Mouse (Mus musculus) lung, embryonic 15.5 days (tissue): ENCODE data around the gene Ppcdc. TPM values are rescaled to one million over a fixed set of nuclear protein-coding genes. Genes with fewer than 3 reads are reported as not detected.

ENCODE experiments used
- ATAC-seq: fragments of 200-750 bp; cut with Nextera tagmentation; 2 replicates; pipeline ENCODE4 v1.8.0; 2017; ENCODE audit warnings: moderate number of reproducible peaks, borderline replicate concordance; ENCODE audit not compliant: low FRiP score, low TSS enrichment; ENCODE audit errors: extremely low read depth
- H3K27ac ChIP-seq: fragments of 300-500 bp; sonication (generic); 2 replicates; pipeline ENCODE4 v1.5.1; 2015; ENCODE audit warnings: moderate library complexity, mild to moderate bottlenecking, inconsistent platforms
- H3K27me3 ChIP-seq: fragments of 300-500 bp; sonication (generic); 2 replicates; pipeline ENCODE4 v1.6.1; 2015; ENCODE audit warnings: inconsistent platforms
- H3K36me3 ChIP-seq: fragments of 300-500 bp; sonication (generic); 2 replicates; pipeline ENCODE4 v1.6.1; 2015; ENCODE audit warnings: inconsistent platforms
- H3K4me1 ChIP-seq: fragments of 300-500 bp; sonication (generic); 2 replicates; pipeline ENCODE4 v1.6.1; 2015; ENCODE audit warnings: inconsistent platforms
- H3K4me2 ChIP-seq: fragments of 300-500 bp; sonication (generic); 2 replicates; pipeline ENCODE4 v1.6.1; 2015; ENCODE audit warnings: inconsistent platforms, mild to moderate bottlenecking, moderate library complexity
- H3K4me3 ChIP-seq: fragments of 300-500 bp; sonication (generic); 2 replicates; pipeline ENCODE4 v1.5.1; 2015; ENCODE audit warnings: mild to moderate bottlenecking, inconsistent platforms
- H3K9ac ChIP-seq: fragments of 300-500 bp; sonication (generic); 2 replicates; pipeline ENCODE4 v1.6.1; 2015; ENCODE audit warnings: inconsistent platforms
- H3K9me3 ChIP-seq: fragments of 300-500 bp; sonication (generic); 2 replicates; pipeline ENCODE4 v1.6.1; 2016; ENCODE audit warnings: inconsistent platforms
- WGBS: fragments of 180-500 bp; shearing (Covaris S2); methylation state at CpG from one replicate; pipeline ENCODE4 v1.1.7; 2015; 5-methylcytosine and 5-hydroxymethylcytosine counted together
- polyA plus RNA-seq: library from polyadenylated mRNA; unstranded; fragments of >200 nt; fragmentation: Nextera tagmentation; extraction: Ambion mirVana; gene quantifications from 2 replicates; pipeline ENCODE4 v1.2.1, GENCODE M21; 2015

Ppcdc gene
- polyA plus RNA-seq, 1 experiment from 2014 or later: 27.5 TPM

DNA sequence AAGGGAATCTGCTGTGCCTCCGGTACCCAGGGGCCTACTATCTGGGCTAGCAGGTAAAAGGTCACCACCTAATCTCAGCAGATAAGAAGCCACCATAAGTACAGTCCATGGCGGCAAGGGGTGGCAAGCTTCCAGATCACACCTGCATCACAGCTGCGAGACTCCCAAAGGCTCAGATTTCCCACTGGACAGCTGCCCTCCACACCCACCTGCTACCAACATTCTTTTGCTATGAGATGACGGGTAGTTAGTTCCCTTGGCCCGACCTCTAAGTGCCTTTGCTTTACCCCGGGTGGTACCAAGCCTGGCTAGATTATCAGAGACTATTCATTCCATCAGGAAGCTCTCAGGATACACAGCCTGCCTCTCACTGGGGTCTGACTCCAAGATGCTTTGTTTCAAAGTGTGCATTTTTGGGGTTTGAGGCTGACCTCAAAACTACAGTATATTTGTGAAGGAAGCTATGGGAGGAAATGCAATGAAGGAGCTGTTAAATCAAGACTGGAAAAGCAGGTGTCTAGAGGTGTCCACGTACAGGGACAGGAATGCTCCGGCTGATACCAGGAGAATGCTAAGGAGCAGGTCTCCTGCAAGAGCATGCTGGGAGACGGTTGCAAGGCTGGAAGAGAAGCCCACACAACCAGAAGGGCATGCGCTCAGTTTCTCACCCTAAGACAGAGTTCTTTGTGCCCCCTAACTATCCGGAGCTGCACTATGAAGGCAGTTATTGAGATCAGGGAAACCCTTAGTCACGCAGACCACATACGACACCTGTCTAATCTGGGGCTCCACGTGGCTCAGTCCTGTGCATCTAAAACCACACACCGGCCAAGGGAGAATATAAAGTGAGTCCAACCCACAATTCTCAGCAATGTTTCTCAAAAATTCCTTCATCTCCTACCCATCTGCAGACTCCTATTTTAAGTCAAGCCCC lies 37.3 kb downstream of the Ppcdc start:
- H3K4me3 ChIP-seq: no peak overlapping the region
- H3K36me3 ChIP-seq: no peaks in the 10 kb centered on the region
- H3K27me3 ChIP-seq: no peaks in the 10 kb centered on the region
- H3K27ac ChIP-seq: no peak overlapping the region
- H3K9ac ChIP-seq: no peak overlapping the region
- H3K4me1 ChIP-seq: no peaks in the 10 kb centered on the region
- H3K9me3 ChIP-seq: no peaks in the 10 kb centered on the region
- ATAC-seq: no peak
- 65% methylated on average over 15 of the region's 15 CpGs for WGBS
- H3K4me2 ChIP-seq: no peak overlapping the region

DNA sequence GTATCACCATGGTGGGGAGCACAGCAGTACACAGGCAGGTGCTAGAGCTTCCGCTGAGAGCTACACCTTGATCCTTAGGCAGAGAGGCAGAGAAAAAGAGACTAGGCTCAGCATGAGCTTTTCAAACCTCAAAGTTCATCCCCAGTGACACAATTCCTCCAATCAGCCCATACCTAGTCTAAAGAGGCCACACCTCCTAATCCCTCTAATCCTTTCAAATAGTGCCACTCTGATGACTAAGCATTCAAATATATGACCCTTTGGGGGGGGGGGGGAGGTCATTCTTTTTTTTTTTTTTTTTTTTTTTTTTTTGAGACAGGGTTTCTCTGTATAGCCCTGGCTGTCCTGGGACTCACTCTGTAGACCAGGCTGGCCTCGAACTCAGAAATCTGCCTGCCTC lies 41.2 kb downstream of the Ppcdc start:
- WGBS: 98% methylated on average over 2 of the region's 2 CpGs
- Histone ChIP-seq H3K4me3 (no peak overlapping the region), H3K9me3 (no peaks in the 10 kb centered on the region), H3K9ac (no peak overlapping the region), H3K4me2 (no peak overlapping the region), H3K27me3 (no peaks in the 10 kb centered on the region), H3K27ac (no peak overlapping the region), H3K36me3 (no peaks in the 10 kb centered on the region), H3K4me1 (no peaks in the 10 kb centered on the region)
- no peak for ATAC-seq

DNA sequence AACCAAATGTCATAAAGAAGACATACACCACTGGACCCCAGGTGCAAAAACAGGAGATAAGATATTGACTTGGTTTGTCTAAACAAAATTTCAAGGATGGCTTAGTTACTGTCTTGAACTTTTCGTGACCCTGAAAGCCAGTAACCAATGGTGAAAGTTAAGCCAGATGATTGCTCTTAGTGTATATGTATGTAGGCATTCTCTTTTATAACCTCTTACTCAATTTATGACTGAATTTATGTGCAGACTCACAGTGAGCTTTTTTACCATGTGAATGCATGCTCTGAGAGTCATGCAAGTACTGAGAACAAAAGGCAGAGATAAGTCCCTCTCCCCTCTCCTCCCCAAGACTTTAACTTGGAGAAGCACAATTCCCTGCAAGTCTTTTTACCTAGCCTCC lies 47.0 kb downstream of the Ppcdc start:
- H3K4me1 ChIP-seq: no peaks in the 10 kb centered on the region
- no peak overlapping the region for H3K4me2 ChIP-seq
- H3K4me3 ChIP-seq: no peak overlapping the region
- H3K27me3 ChIP-seq: no peaks in the 10 kb centered on the region
- no peaks in the 10 kb centered on the region for H3K36me3 ChIP-seq
- ATAC-seq: no peak
- H3K9me3 ChIP-seq: no peaks in the 10 kb centered on the region
- WGBS: 51% methylated on average over 1 of the region's 1 CpGs
- H3K9ac ChIP-seq: no peak overlapping the region
- H3K27ac ChIP-seq: no peak overlapping the region

DNA sequence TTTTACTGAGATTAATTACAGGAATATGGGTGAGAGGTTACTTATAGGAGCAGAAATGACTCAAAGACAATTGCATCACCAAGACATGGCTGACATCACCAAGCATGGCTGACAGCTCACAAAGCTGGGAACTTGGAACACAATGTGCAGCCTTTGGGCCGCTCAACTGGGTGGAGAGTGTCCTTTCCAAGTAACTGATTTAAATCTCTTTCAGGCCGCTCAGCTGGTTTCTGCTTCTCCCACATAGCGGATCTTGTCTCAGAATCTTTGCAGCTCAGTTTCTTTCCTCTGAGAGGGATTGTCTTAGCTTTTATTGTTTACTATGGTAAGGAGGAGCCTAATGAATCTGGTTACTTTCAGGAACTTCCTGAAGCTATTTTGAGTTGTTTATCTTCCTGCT lies 49.1 kb downstream of the Ppcdc start:
- Histone ChIP-seq H3K36me3 (no peaks in the 10 kb centered on the region), H3K27ac (no peak overlapping the region), H3K27me3 (no peaks in the 10 kb centered on the region), H3K9me3 (no peaks in the 10 kb centered on the region), H3K4me2 (no peak overlapping the region), H3K9ac (no peak overlapping the region), H3K4me3 (no peak overlapping the region), H3K4me1 (no peaks in the 10 kb centered on the region)
- WGBS: 69% methylated on average over 3 of the region's 3 CpGs
- no peak for ATAC-seq

DNA sequence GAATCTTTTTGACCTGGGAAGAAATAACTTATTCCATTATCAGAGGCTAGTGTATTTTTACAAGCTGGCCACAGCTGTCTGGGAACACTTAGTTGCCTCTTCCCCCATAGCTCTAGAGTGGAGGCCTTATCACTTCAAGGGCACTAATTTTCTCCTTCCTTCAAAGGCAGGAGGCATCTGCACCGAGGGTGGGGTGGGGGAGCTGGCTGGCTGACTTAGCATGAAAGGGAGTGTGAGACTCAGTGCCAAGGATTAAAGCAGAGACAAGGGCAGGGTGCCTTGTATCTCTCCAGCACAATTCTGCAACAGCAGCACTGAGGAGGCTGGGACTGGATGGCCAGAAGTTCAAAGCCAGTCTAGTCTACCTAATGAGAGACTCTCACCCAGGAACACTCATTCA lies 50.8 kb downstream of the Ppcdc start:
- 4% methylated on average over 1 of the region's 1 CpGs for WGBS
- H3K4me3 ChIP-seq: no peak overlapping the region
- H3K9me3 ChIP-seq: no peaks in the 10 kb centered on the region
- ATAC-seq: no peak
- H3K4me2 ChIP-seq: no peak overlapping the region
- no peaks in the 10 kb centered on the region for H3K27me3 ChIP-seq
- H3K36me3 ChIP-seq: no peaks in the 10 kb centered on the region
- H3K4me1 ChIP-seq: no peaks in the 10 kb centered on the region
- H3K27ac ChIP-seq: no peak overlapping the region
- H3K9ac ChIP-seq: no peak overlapping the region

DNA sequence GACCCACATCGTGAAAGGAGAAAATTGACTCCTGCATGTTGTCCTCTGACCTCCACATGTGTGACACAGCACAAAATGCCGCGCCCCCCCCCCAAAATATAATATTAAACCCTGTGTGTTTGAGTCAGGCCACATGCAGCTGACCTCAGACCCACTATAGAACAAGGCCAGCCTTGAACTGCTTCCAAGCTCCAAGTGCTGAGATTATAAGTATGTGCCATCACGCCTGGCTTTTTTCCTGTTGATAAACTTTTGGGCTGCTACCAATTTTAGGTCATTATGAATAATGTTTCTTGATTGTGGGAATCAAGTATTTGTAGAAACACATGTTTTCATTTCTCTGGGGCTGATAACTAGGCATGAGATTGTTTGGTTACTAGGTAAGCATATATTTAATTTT lies 53.0 kb downstream of the Ppcdc start:
- Histone ChIP-seq H3K4me1 (no peaks in the 10 kb centered on the region), H3K9me3 (no peaks in the 10 kb centered on the region), H3K27ac (no peak overlapping the region), H3K4me2 (no peak overlapping the region), H3K9ac (no peak overlapping the region), H3K4me3 (no peak overlapping the region), H3K36me3 (no peaks in the 10 kb centered on the region), H3K27me3 (no peaks in the 10 kb centered on the region)
- no peak for ATAC-seq
- WGBS: 54% methylated on average over 4 of the region's 4 CpGs

DNA sequence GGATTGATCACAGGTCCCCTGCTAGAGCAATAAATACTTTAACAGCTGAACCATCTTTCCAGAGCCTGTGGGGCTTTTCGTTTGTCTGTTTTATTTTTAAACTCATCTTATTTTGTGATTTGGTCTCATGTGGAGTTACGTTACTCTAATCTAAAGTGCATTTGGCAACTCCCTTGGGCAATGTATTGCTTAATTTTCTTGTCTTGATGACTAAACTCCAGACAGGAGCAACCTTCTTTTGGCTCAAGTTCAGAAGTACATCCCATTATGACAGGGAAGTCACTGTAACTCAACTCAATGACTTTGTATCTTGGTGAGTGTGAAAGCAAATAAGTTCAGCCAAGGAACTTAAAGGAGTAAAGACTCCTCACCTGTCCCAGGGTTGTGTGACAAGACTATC lies 55.3 kb downstream of the Ppcdc start:
- H3K36me3 ChIP-seq: no peaks in the 10 kb centered on the region
- no peaks in the 10 kb centered on the region for H3K4me1 ChIP-seq
- H3K27me3 ChIP-seq: no peaks in the 10 kb centered on the region
- WGBS: 40% methylated on average over 2 of the region's 2 CpGs
- no peaks in the 10 kb centered on the region for H3K9me3 ChIP-seq
- H3K27ac ChIP-seq: no peak overlapping the region
- no peak overlapping the region for H3K9ac ChIP-seq
- ATAC-seq: no peak
- H3K4me2 ChIP-seq: no peak overlapping the region
- no peak overlapping the region for H3K4me3 ChIP-seq

DNA sequence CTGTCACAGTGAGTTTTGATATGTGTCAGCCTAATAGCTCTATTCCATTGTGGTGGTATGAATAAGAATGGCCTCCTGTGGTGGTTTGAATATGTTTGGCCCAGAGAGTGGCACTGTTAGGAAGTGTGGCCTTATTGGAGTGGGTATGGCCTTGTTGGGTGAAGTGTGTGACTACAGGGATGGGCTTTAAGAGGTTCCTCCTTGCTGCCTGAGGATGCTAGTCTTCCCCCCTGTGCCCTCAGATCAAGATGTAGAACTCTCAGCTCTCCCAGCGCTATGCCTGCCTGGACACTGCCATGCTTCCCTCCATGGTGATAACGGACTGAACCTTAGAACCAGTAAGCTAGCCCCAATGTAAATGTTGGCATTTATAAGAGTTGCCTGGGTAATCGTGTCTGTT lies 78.9 kb downstream of the Ppcdc start:
- no peak overlapping the region for H3K9ac ChIP-seq
- no peak overlapping the region for H3K4me3 ChIP-seq
- no peak overlapping the region for H3K27ac ChIP-seq
- H3K9me3 ChIP-seq: no peaks in the 10 kb centered on the region
- 79% methylated on average over 3 of the region's 3 CpGs for WGBS
- H3K36me3 ChIP-seq: no peaks in the 10 kb centered on the region
- no peak overlapping the region for H3K4me2 ChIP-seq
- ATAC-seq: no peak
- no peaks in the 10 kb centered on the region for H3K27me3 ChIP-seq
- no peaks in the 10 kb centered on the region for H3K4me1 ChIP-seq

DNA sequence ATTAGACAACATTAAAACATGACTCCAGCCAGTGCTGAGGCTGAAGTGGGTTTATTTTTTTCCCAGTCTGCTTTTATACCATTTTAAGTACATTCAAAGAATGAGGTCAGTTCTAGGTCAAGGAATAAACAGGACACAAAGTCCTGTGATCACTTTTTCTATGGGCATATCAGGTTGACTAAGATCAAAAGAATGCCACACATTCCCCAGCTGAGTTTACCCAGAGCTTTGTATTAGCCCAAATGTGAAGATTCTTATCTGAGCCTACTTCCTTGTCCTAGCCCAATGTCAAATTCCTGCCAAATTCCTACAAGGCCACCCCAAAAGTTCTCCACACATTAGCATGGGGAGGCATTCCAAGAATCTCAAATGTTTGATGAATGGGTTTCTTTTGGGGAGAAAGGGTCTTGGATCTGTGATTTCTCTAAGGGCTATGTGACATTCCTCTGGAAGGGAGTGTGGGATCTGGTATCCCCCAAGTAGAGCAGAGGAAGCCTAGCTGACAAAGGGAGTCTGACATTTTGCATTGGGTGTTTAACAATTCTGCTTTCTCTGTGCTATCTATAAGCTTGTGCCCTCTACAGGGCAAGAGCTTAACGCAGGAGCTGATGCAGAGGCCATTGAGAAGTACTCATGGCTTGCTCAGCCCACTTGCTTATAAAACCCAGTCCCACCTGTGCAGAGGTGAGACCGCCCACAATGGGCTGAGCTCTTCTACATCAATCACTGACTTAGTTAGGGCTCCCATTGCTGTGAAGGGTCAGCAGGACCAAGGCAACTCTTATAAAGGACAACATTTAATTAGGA lies 85.3 kb downstream of the Ppcdc start:
- WGBS: 57% methylated on average over 2 of the region's 2 CpGs
- no peaks in the 10 kb centered on the region for H3K36me3 ChIP-seq
- H3K27ac ChIP-seq: no peak overlapping the region
- no peaks in the 10 kb centered on the region for H3K9me3 ChIP-seq
- no peak overlapping the region for H3K9ac ChIP-seq
- 0 out of 2 replicates have a peak, but pooled peaks have one; percentile 31 for ATAC-seq
- H3K4me3 ChIP-seq: no peak overlapping the region
- no peaks in the 10 kb centered on the region for H3K27me3 ChIP-seq
- H3K4me2 ChIP-seq: no peak overlapping the region
- H3K4me1 ChIP-seq: no peaks in the 10 kb centered on the region

DNA sequence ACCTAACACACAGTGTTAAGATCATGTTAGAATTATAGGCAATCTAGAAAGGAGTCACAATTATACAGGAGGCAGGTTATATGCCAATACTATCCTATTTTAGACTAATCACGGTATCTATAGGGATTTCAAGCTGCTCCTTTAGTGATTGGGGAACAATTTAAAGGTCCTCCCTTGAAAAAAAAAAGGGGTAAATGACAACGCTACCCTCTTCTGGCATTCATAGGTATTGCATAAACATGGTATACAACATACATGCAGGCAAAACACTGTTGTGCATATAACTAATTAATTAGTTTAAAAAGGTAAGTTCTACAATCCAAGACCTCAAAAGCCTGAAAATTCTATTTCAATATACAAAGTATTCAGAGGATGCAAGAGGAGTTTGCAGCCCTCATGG lies 88.6 kb downstream of the Ppcdc start:
- no peak for ATAC-seq
- H3K4me1 ChIP-seq: no peaks in the 10 kb centered on the region
- H3K4me2 ChIP-seq: no peak overlapping the region
- 63% methylated on average over 2 of the region's 2 CpGs for WGBS
- no peak overlapping the region for H3K4me3 ChIP-seq
- H3K27me3 ChIP-seq: no peaks in the 10 kb centered on the region
- H3K9ac ChIP-seq: no peak overlapping the region
- H3K27ac ChIP-seq: no peak overlapping the region
- H3K9me3 ChIP-seq: no peaks in the 10 kb centered on the region
- no peaks in the 10 kb centered on the region for H3K36me3 ChIP-seq

DNA sequence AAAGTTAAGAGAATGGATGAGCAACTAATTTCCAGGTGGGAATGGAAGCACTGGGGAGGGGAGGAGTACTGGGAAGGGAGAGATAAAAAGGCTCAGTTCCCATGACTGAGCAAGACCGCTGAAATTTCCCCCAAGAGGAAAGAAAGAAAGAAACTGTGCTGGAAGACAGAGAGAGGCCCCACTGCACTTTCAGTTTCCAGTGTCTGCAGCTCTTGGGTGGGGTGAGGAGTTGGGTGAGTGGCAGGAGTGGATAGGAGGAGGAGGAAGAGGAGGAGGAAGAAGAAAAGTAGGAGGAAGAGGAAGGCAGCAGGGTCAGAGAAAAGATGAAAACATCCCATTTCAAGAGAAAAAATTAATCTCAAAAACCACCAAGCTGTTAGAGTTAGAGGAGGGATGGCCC lies 94.0 kb downstream of the Ppcdc start:
- ATAC-seq: no peak
- WGBS: 68% methylated on average over 1 of the region's 1 CpGs

DNA sequence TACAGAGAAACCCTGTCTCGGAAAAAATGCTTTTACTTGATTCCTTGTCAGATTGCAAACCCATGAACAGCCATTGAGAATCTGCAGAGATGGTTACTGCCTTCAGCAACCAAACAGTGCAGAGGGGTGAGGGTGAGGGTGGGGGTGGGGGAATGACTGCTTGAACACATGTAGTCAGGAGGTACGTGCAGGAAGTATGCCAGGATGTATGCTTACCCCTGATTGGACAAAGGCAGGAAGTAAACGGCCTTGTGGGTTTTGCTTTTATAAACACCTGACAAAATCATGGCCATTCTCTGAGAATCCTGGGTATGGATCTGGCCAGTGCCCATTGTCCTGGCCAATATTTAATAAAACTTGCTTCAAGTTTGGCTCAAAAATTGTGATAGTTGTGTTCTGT lies 96.2 kb downstream of the Ppcdc start:
- H3K27me3 ChIP-seq: no peaks in the 10 kb centered on the region
- H3K4me2 ChIP-seq: no peak overlapping the region
- ATAC-seq: 0 out of 2 replicates have a peak, but pooled peaks have one; percentile 52
- H3K36me3 ChIP-seq: no peaks in the 10 kb centered on the region
- WGBS: 56% methylated on average over 3 of the region's 3 CpGs
- H3K27ac ChIP-seq: no peak overlapping the region
- no peaks in the 10 kb centered on the region for H3K9me3 ChIP-seq
- no peaks in the 10 kb centered on the region for H3K4me1 ChIP-seq
- no peak overlapping the region for H3K9ac ChIP-seq
- H3K4me3 ChIP-seq: no peak overlapping the region

More for the DNA sequence above, 94.0 kb downstream of the Ppcdc start:
- Histone ChIP-seq H3K9ac (no peak overlapping the region), H3K4me2 (no peak overlapping the region), H3K36me3 (no peaks in the 10 kb centered on the region), H3K27me3 (no peaks in the 10 kb centered on the region), H3K9me3 (no peaks in the 10 kb centered on the region), H3K27ac (no peak overlapping the region), H3K4me3 (no peak overlapping the region), H3K4me1 (no peaks in the 10 kb centered on the region)
